In genomic region chr9:47167681-47168240, GRCm38 (mm10) we compare ENCODE assay signal across 11 mouse cellular contexts.
DNase-seq lines count a peak whose midpoint lies in the region; ATAC-seq and TF ChIP-seq lines count a peak whose summit lies in the region.
"Had no signal": no experiment of that assay in that cellular context is flagged by ENCODE, and none has a peak within 500 bp of the region (broad histone marks: within the 10 kb centered on the region; RNA-seq: fewer than 3 reads in every experiment).

No protein-coding gene starts in this region.

- no peak overlapping the region; the same call in 1 of the 2 replicates for H3K9ac ChIP-seq in limb, embryonic 12.5 days (replicated peaks)
- 0 out of 2 replicates have a peak overlapping the region, but pooled peaks have one; percentile 10 for H3K9ac ChIP-seq in midbrain, embryonic 16.5 days (ENCODE audit: low read depth, low read length)

- no peak for TF ChIP-seq CTCF in layer of hippocampus, adult 2 months (conservative IDR thresholded peaks at IDR 0.05)

- 23% methylated on average over 20 of the region's 20 CpGs for WGBS in limb, embryonic 12.5 days
- 51% methylated on average over 20 of the region's 20 CpGs for WGBS in midbrain, embryonic 16.5 days

- no peaks in the 10 kb centered on the region for H3K36me3 ChIP-seq in limb, embryonic 12.5 days
- no peaks in the 10 kb centered on the region for H3K36me3 ChIP-seq in midbrain, embryonic 16.5 days (ENCODE audit: control insufficient read depth, insufficient read depth, low read length)

- peak; percentile 46 for DNase-seq in heart, adult 11 months
- DNase-seq in heart, postnatal 10 days: no peak
- DNase-seq in embryo, embryonic 10.5 days (ENCODE audit: low spot score): peak; percentile 33
- DNase-seq in layer of hippocampus, adult 2 months (ENCODE audit: low spot score in 2 of 2): no peak
- no peak for DNase-seq in ovary, postnatal 10 days (ENCODE audit: low spot score)
- no peak for DNase-seq in left cerebral cortex, postnatal 4 days
- DNase-seq: heart, postnatal 14 days; kidney, adult 2 months had no signal

- no peaks in the 10 kb centered on the region for H3K9me3 ChIP-seq in limb, embryonic 12.5 days
- H3K9me3 ChIP-seq in midbrain, embryonic 16.5 days (replicated peaks; ENCODE audit: control insufficient read depth, low read length, poor library complexity, severe bottlenecking): no peaks in the 10 kb centered on the region; the same call in 1 of the 2 replicates

- H3K4me3 ChIP-seq in limb, embryonic 12.5 days (replicated peaks): peak overlapping the region; percentile 19
- no peak overlapping the region for H3K4me3 ChIP-seq in midbrain, embryonic 16.5 days (ENCODE audit: low read depth, low read length)
- no peak overlapping the region for H3K4me3 ChIP-seq in layer of hippocampus, adult 2 months

- intact Hi-C loops in heart, postnatal 10 days (cut with DNase I): no loop called here
- intact Hi-C loops in left cerebral cortex, postnatal 4 days (cut with DNase I): no loop called here

- ATAC-seq in limb, embryonic 12.5 days (ENCODE audit: insufficient number of reproducible peaks, insufficient read depth, low FRiP score, low TSS enrichment, low read depth): no peak
- no peak for ATAC-seq in midbrain, embryonic 16.5 days
- ATAC-seq: Patski had no signal

- H3K4me1 ChIP-seq in limb, embryonic 12.5 days (replicated peaks): peaks cover 18% of the 10 kb centered on the region; the same call in 1 of the 2 replicates
- H3K4me1 ChIP-seq in midbrain, embryonic 16.5 days (ENCODE audit: control insufficient read depth, insufficient read depth, low read length): peaks cover 24% of the 10 kb centered on the region

- H3K27ac ChIP-seq in limb, embryonic 12.5 days: no peak overlapping the region
- peak overlapping the region; percentile 22; the same call in 1 of the 2 replicates for H3K27ac ChIP-seq in midbrain, embryonic 16.5 days (ENCODE audit: low read length)
- H3K27ac ChIP-seq in layer of hippocampus, adult 2 months: no peak overlapping the region

- peaks cover 16% of the 10 kb centered on the region for H3K27me3 ChIP-seq in limb, embryonic 12.5 days
- no peaks in the 10 kb centered on the region for H3K27me3 ChIP-seq in midbrain, embryonic 16.5 days (ENCODE audit: control insufficient read depth, insufficient read depth, low read depth, low read length)

- peak overlapping the region; percentile 46 for H3K4me2 ChIP-seq in limb, embryonic 12.5 days
- H3K4me2 ChIP-seq in midbrain, embryonic 16.5 days (ENCODE audit: low read length): no peak overlapping the region

Comparison
In these comparisons a context has a peak if more than half of its experiments do, and no peak if none do; other contexts are left out.
1. DNase-seq: peak in heart, adult 11 months (single experiment) and embryo, embryonic 10.5 days (single experiment); none in heart, postnatal 10 days (0 of 2), layer of hippocampus, adult 2 months (0 of 2), ovary, postnatal 10 days (single experiment) and left cerebral cortex, postnatal 4 days (single experiment).